9 mouse cellular contexts compared by ENCODE assay signal in genomic region chr2:71090660-71091445, GRCm38 (mm10). TPM values are rescaled to one million over a fixed set of nuclear protein-coding genes. Genes with fewer than 3 reads are reported as not detected.
DNase-seq lines count a peak whose midpoint lies in the region; ATAC-seq lines count a peak whose summit lies in the region.
"Had no signal": no experiment of that assay in that cellular context is flagged by ENCODE, and none has a peak within 500 bp of the region (broad histone marks: within the 10 kb centered on the region; RNA-seq: fewer than 3 reads in every experiment).

No protein-coding gene starts in this region.

- no peak overlapping the region for H3K9ac ChIP-seq in hindbrain, embryonic 11.5 days (ENCODE audit: low read depth, low read length)
- H3K9ac ChIP-seq in hindbrain, embryonic 13.5 days = no peak overlapping the region

- peak; percentile 20 for DNase-seq in hindbrain, embryonic 11.5 days (ENCODE audit: low spot score)
- peak; percentile 7 to 15 for DNase-seq in B cell, adult 2 months
- DNase-seq in c-Kit-negative CD71-positive TER-119-positive erythroid progenitor cells, embryonic 14.5 days (ENCODE audit: low read depth, low spot score) = peak; percentile 47
- DNase-seq in lung, postnatal 36 days = peak; percentile 10
- no peak for DNase-seq in right cerebral cortex, postnatal 36 days (ENCODE audit: low spot score in 2 of 2)
- no peak for DNase-seq in kidney, adult 8-10 months
- no peak for DNase-seq in right cerebral cortex, postnatal 14 days

- no peak overlapping the region for H3K4me3 ChIP-seq in hindbrain, embryonic 11.5 days (ENCODE audit: low read depth, low read length)
- H3K4me3 ChIP-seq in hindbrain, embryonic 13.5 days = no peak overlapping the region

- H3K9me3 ChIP-seq in hindbrain, embryonic 11.5 days (ENCODE audit: control insufficient read depth, low read length) = no peaks in the 10 kb centered on the region
- no peaks in the 10 kb centered on the region for H3K9me3 ChIP-seq in hindbrain, embryonic 13.5 days

- no peaks in the 10 kb centered on the region for H3K4me1 ChIP-seq in hindbrain, embryonic 11.5 days (replicated peaks; ENCODE audit: control insufficient read depth, insufficient read depth, low read length)
- H3K4me1 ChIP-seq in hindbrain, embryonic 13.5 days (replicated peaks) = no peaks in the 10 kb centered on the region

- no peak overlapping the region for H3K4me2 ChIP-seq in hindbrain, embryonic 11.5 days (replicated peaks; ENCODE audit: low read depth, low read length)
- H3K4me2 ChIP-seq in hindbrain, embryonic 13.5 days = no peak overlapping the region

- no peaks in the 10 kb centered on the region for H3K27me3 ChIP-seq in hindbrain, embryonic 11.5 days (ENCODE audit: control insufficient read depth, insufficient read depth, low read length)
- H3K27me3 ChIP-seq in hindbrain, embryonic 13.5 days = no peaks in the 10 kb centered on the region

- ATAC-seq in hindbrain, embryonic 11.5 days (ENCODE audit: low FRiP score) = no peak
- no peak for ATAC-seq in hindbrain, embryonic 13.5 days (ENCODE audit: low FRiP score)
- ATAC-seq: forebrain, embryonic 16.5 days had no signal

- H3K36me3 ChIP-seq in hindbrain, embryonic 11.5 days (ENCODE audit: control insufficient read depth, insufficient read depth, low read length) = no peaks in the 10 kb centered on the region; the same call in 1 of the 2 replicates
- peaks cover 59% of the 10 kb centered on the region for H3K36me3 ChIP-seq in hindbrain, embryonic 13.5 days

- 82% methylated on average over 4 of the region's 4 CpGs for WGBS in hindbrain, embryonic 11.5 days
- WGBS in hindbrain, embryonic 13.5 days = 93% methylated on average over 4 of the region's 4 CpGs

- H3K27ac ChIP-seq in hindbrain, embryonic 11.5 days (ENCODE audit: low read depth, low read length) = no peak overlapping the region
- H3K27ac ChIP-seq in hindbrain, embryonic 13.5 days = no peak overlapping the region

RNA-seq across cellular contexts. Expression of gene Cybrd1, which starts 26.9 kb away (rescaled TPM):
- polyA plus RNA-seq in hindbrain, embryonic 11.5 days (2014; fragmentation: Nextera tagmentation; extraction: Ambion mirVana) = 0.34 and 0.54 TPM in 2 replicates
- polyA plus RNA-seq in hindbrain, embryonic 13.5 days (2015; fragmentation: Nextera tagmentation; extraction: Ambion mirVana) = 3.5 and 3.6 TPM in 2 replicates

RNA-seq across cellular contexts. Expression of gene Mettl8, which starts 35.5 kb away (rescaled TPM):
- 25.1 and 26.1 TPM in 2 replicates for polyA plus RNA-seq in hindbrain, embryonic 11.5 days (2014; fragmentation: Nextera tagmentation; extraction: Ambion mirVana)
- polyA plus RNA-seq in hindbrain, embryonic 13.5 days (2015; fragmentation: Nextera tagmentation; extraction: Ambion mirVana) = 15.7 and 16.4 TPM in 2 replicates

RNA-seq across cellular contexts. Expression of gene Dcaf17, which starts 35.7 kb away (rescaled TPM):
- polyA plus RNA-seq in hindbrain, embryonic 11.5 days (2014; fragmentation: Nextera tagmentation; extraction: Ambion mirVana) = 40.8 and 42.4 TPM in 2 replicates
- polyA plus RNA-seq in hindbrain, embryonic 13.5 days (2015; fragmentation: Nextera tagmentation; extraction: Ambion mirVana) = 34.0 and 35.8 TPM in 2 replicates

Comparison
In these comparisons a context has a peak if more than half of its experiments do, and no peak if none do; other contexts are left out.
1. DNase-seq: peak in hindbrain, embryonic 11.5 days (single experiment), B cell, adult 2 months (2 of 2), c-Kit-negative CD71-positive TER-119-positive erythroid progenitor cells, embryonic 14.5 days (single experiment) and lung, postnatal 36 days (single experiment); none in right cerebral cortex, postnatal 36 days (0 of 2), kidney, adult 8-10 months (0 of 2) and right cerebral cortex, postnatal 14 days (single experiment).